ENCODE assay signal across 13 mouse cellular contexts in genomic region chr11:107676207-107676940, GRCm38 (mm10). TPM values are rescaled to one million over a fixed set of nuclear protein-coding genes. Genes with fewer than 3 reads are reported as not detected.
DNase-seq lines count a peak whose midpoint lies in the region; ATAC-seq lines count a peak whose summit lies in the region.
"Had no signal": no experiment of that assay in that cellular context is flagged by ENCODE, and none has a peak within 500 bp of the region (broad histone marks: within the 10 kb centered on the region; RNA-seq: fewer than 3 reads in every experiment).

No protein-coding gene starts in this region.

- H3K4me1 ChIP-seq in midbrain, embryonic 11.5 days (ENCODE audit: control insufficient read depth, insufficient read depth, low read length), result 0 out of 2 replicates have a peak, but pooled peaks cover 2% of the 10 kb centered on the region
- H3K4me1 ChIP-seq in midbrain, embryonic 10.5 days, result peaks cover 22% of the 10 kb centered on the region
- peaks cover 18% of the 10 kb centered on the region for H3K4me1 ChIP-seq in hindbrain, embryonic 15.5 days (replicated peaks)
- H3K4me1 ChIP-seq in neural tube, embryonic 15.5 days, result peaks cover 18% of the 10 kb centered on the region
- H3K4me1 ChIP-seq: stomach, embryonic 15.5 days had no signal

- no peaks in the 10 kb centered on the region for H3K36me3 ChIP-seq in midbrain, embryonic 11.5 days (ENCODE audit: control insufficient read depth, insufficient read depth, low read length)
- peaks cover 52% of the 10 kb centered on the region for H3K36me3 ChIP-seq in midbrain, embryonic 10.5 days
- H3K36me3 ChIP-seq in hindbrain, embryonic 15.5 days, result peaks cover 23% of the 10 kb centered on the region
- H3K36me3 ChIP-seq in neural tube, embryonic 15.5 days, result peaks cover 17% of the 10 kb centered on the region

- H3K9me3 ChIP-seq in midbrain, embryonic 11.5 days (ENCODE audit: control insufficient read depth, low read length), result no peaks in the 10 kb centered on the region
- H3K9me3 ChIP-seq in midbrain, embryonic 10.5 days (replicated peaks), result no peaks in the 10 kb centered on the region; the same call in 1 of the 2 replicates
- 0 out of 2 replicates have a peak, but pooled peaks cover 3% of the 10 kb centered on the region for H3K9me3 ChIP-seq in hindbrain, embryonic 15.5 days
- no peaks in the 10 kb centered on the region for H3K9me3 ChIP-seq in neural tube, embryonic 15.5 days (replicated peaks)
- H3K9me3 ChIP-seq: stomach, embryonic 15.5 days had no signal

- no peak overlapping the region for H3K4me3 ChIP-seq in midbrain, embryonic 11.5 days (ENCODE audit: low read depth, low read length)
- H3K4me3 ChIP-seq in midbrain, embryonic 10.5 days, result no peak overlapping the region
- H3K4me3 ChIP-seq in hindbrain, embryonic 15.5 days, result peak overlapping the region; percentile 9; the same call in 1 of the 2 replicates
- H3K4me3 ChIP-seq in neural tube, embryonic 15.5 days (replicated peaks), result no peak overlapping the region
- H3K4me3 ChIP-seq: heart, adult 2 months; stomach, embryonic 15.5 days had no signal

- H3K27me3 ChIP-seq in midbrain, embryonic 11.5 days (ENCODE audit: control insufficient read depth, insufficient read depth, low read length), result no peaks in the 10 kb centered on the region
- H3K27me3 ChIP-seq in midbrain, embryonic 10.5 days (ENCODE audit: low read depth, poor library complexity, severe bottlenecking), result no peaks in the 10 kb centered on the region
- H3K27me3 ChIP-seq in hindbrain, embryonic 15.5 days, result no peaks in the 10 kb centered on the region
- H3K27me3 ChIP-seq in neural tube, embryonic 15.5 days (replicated peaks), result no peaks in the 10 kb centered on the region
- H3K27me3 ChIP-seq: stomach, embryonic 15.5 days had no signal

- H3K4me2 ChIP-seq in midbrain, embryonic 11.5 days, result no peak overlapping the region
- peak overlapping the region; percentile 42 for H3K4me2 ChIP-seq in hindbrain, embryonic 15.5 days
- H3K4me2 ChIP-seq in neural tube, embryonic 15.5 days, result peak overlapping the region; percentile 44
- H3K4me2 ChIP-seq: lung, embryonic 14.5 days; stomach, embryonic 15.5 days had no signal

- DNase-seq in cerebellum, postnatal 10 days, result peak; percentile 18 to 21
- no peak for DNase-seq in cerebellum, postnatal 25 days
- peak; percentile 83 for DNase-seq in midbrain, embryonic 11.5 days (ENCODE audit: low spot score, missing footprints)
- no peak for DNase-seq in midbrain, embryonic 10.5 days (ENCODE audit: low spot score)
- DNase-seq in spleen, postnatal 10 days (ENCODE audit: low spot score in 2 of 2), result no peak
- no peak for DNase-seq in frontal cortex, postnatal 36 days (ENCODE audit: low spot score in 2 of 2)
- DNase-seq: heart, adult 2 months; lung, embryonic 14.5 days; right cerebral cortex, adult 18-20 months had no signal

- no peak overlapping the region for H3K27ac ChIP-seq in midbrain, embryonic 11.5 days (ENCODE audit: low read depth, low read length)
- H3K27ac ChIP-seq in midbrain, embryonic 10.5 days (replicated peaks), result no peak overlapping the region
- peak overlapping the region; percentile 22 for H3K27ac ChIP-seq in hindbrain, embryonic 15.5 days (replicated peaks)
- peak overlapping the region; percentile 61 for H3K27ac ChIP-seq in neural tube, embryonic 15.5 days (replicated peaks)
- H3K27ac ChIP-seq: heart, adult 2 months; stomach, embryonic 15.5 days had no signal

- ATAC-seq in midbrain, embryonic 11.5 days (ENCODE audit: low FRiP score), result no peak
- ATAC-seq in hindbrain, embryonic 15.5 days (ENCODE audit: low FRiP score, low read depth), result no peak
- ATAC-seq in neural tube, embryonic 15.5 days (ENCODE audit: low FRiP score), result peak; percentile 70
- ATAC-seq: inflammation-experienced regulatory T-cells, adult 6 months had no signal

- H3K9ac ChIP-seq in midbrain, embryonic 11.5 days (ENCODE audit: low read length), result no peak overlapping the region
- H3K9ac ChIP-seq in hindbrain, embryonic 15.5 days, result no peak overlapping the region
- no peak overlapping the region for H3K9ac ChIP-seq in neural tube, embryonic 15.5 days (replicated peaks)
- H3K9ac ChIP-seq: lung, embryonic 14.5 days; stomach, embryonic 15.5 days had no signal

- 58% methylated on average over 17 of the region's 17 CpGs for WGBS in midbrain, embryonic 11.5 days
- WGBS in midbrain, embryonic 10.5 days, result 62% methylated on average over 17 of the region's 17 CpGs
- 27% methylated on average over 17 of the region's 17 CpGs for WGBS in hindbrain, embryonic 15.5 days
- WGBS in neural tube, embryonic 15.5 days, result 27% methylated on average over 17 of the region's 17 CpGs

RNA-seq across cellular contexts. Expression of gene Cacng1, which starts 39.9 kb away (rescaled TPM):
- 0.25 TPM in 1 of 2 replicates, not detected in the other for polyA plus RNA-seq in midbrain, embryonic 11.5 days (2014; fragmentation: Nextera tagmentation; extraction: Ambion mirVana)
- polyA plus RNA-seq in midbrain, embryonic 10.5 days (2016; fragmentation: Nextera tagmentation; extraction: Ambion mirVana), result 0.31 TPM in 1 of 2 replicates, not detected in the other
- 0.38 and 0.43 TPM in 2 replicates for polyA plus RNA-seq in hindbrain, embryonic 15.5 days (2015; fragmentation: Nextera tagmentation; extraction: Ambion mirVana)
- polyA plus RNA-seq in neural tube, embryonic 15.5 days (2015; fragmentation: Nextera tagmentation; extraction: Ambion mirVana), result 1.0 and 1.9 TPM in 2 replicates
- polyA plus RNA-seq: inflammation-experienced regulatory T-cells, adult 6 months had no signal

Comparison
In these comparisons a context has a peak if more than half of its experiments do, and no peak if none do; other contexts are left out.
1. DNase-seq: peak in cerebellum, postnatal 10 days (2 of 2) and midbrain, embryonic 11.5 days (single experiment); none in cerebellum, postnatal 25 days (0 of 2), midbrain, embryonic 10.5 days (single experiment), spleen, postnatal 10 days (0 of 2) and frontal cortex, postnatal 36 days (0 of 2).
2. H3K27ac ChIP-seq: peak in hindbrain, embryonic 15.5 days (single experiment) and neural tube, embryonic 15.5 days (single experiment); none in midbrain, embryonic 11.5 days (single experiment) and midbrain, embryonic 10.5 days (single experiment).